Mouse (Mus musculus) thymus, adult 2 months (tissue): ENCODE measurements around the gene Ptpn21.

ENCODE experiments used
- CTCF ChIP-seq: fragments of 200-500 bp; IDR thresholded peaks from 2 replicates; pipeline ENCODE4 v1.5.1; 2012; ENCODE audit warnings: mild to moderate bottlenecking, control low read depth, low read length, moderate library complexity, borderline replicate concordance; ENCODE audit not compliant: control insufficient read depth, poor library complexity, insufficient read depth; ENCODE audit errors: extremely low read depth
- POLR2A ChIP-seq: fragments of 200-500 bp; IDR thresholded peaks from 2 replicates; pipeline ENCODE4 v1.6.1; 2012; ENCODE audit warnings: mild to moderate bottlenecking, low read length, control low read depth, moderate library complexity; ENCODE audit not compliant: control insufficient read depth, poor library complexity, insufficient read depth; ENCODE audit errors: extremely low read depth

- TF ChIP-seq CTCF = no peak
- no peak for TF ChIP-seq POLR2A
Measured at GRCm38 (mm10) chr12:98745626-98746025, 8.4 kb upstream of the Ptpn21 start.
